In genomic region chr4:137857116-137857515, GRCm38 (mm10) we compare ENCODE assay signal across 8 mouse cellular contexts. TPM values are rescaled to one million over a fixed set of nuclear protein-coding genes. Genes with fewer than 3 reads are reported as not detected.
DNase-seq lines count a peak whose midpoint lies in the region; ATAC-seq and TF ChIP-seq lines count a peak whose summit lies in the region.
"Had no signal": no experiment of that assay in that cellular context is flagged by ENCODE, and none has a peak within 500 bp of the region (broad histone marks: within the 10 kb centered on the region; RNA-seq: fewer than 3 reads in every experiment).

No protein-coding gene starts in this region.

- peak; percentile 77 for TF ChIP-seq RAD21 in MEL (IDR thresholded peaks at IDR 0.05; ENCODE audit: low read depth, low read length)

- no peak overlapping the region for H3K27ac ChIP-seq in kidney, postnatal 0 days
- H3K27ac ChIP-seq in kidney, embryonic 16.5 days (ENCODE audit: low read length): no peak overlapping the region
- H3K27ac ChIP-seq in MEL (ENCODE audit: control insufficient read depth, low read depth, low read length): no peak overlapping the region
- no peak overlapping the region for H3K27ac ChIP-seq in lung, embryonic 14.5 days (ENCODE audit: low read depth)
- H3K27ac ChIP-seq: heart, embryonic 13.5 days had no signal

- TF ChIP-seq EP300 in MEL (IDR thresholded peaks at IDR 0.05; ENCODE audit: low read depth in 1 of 2, low read length in 2 of 2): no peak

- TF ChIP-seq CTCF in kidney, postnatal 0 days (IDR thresholded peaks at IDR 0.05; ENCODE audit: low read depth): peak; percentile 70
- TF ChIP-seq CTCF in MEL (IDR thresholded peaks at IDR 0.05 in 2 of 3, conservative IDR thresholded peaks at IDR 0.05 in 1 of 3; ENCODE audit: control insufficient read depth in 1 of 3, insufficient read depth in 1 of 3, low read depth in 2 of 3, low read length in 3 of 3, poor library complexity in 1 of 3, severe bottlenecking in 1 of 3): peak; percentile 86 to 96 (median 93)
- peak; percentile 58; the same call in 1 of the 2 replicates for TF ChIP-seq CTCF in brain, embryonic 14.5 days (IDR thresholded peaks at IDR 0.05; ENCODE audit: borderline replicate concordance, extremely low read depth, insufficient read depth, insufficient read length)
- peak; percentile 70 for TF ChIP-seq CTCF in lung, embryonic 14.5 days (IDR thresholded peaks at IDR 0.05; ENCODE audit: low read depth)

- H3K4me3 ChIP-seq in kidney, postnatal 0 days (replicated peaks; ENCODE audit: low read depth, low read length): no peak overlapping the region
- no peak overlapping the region for H3K4me3 ChIP-seq in kidney, embryonic 16.5 days (ENCODE audit: low read length)
- H3K4me3 ChIP-seq in MEL (ENCODE audit: control insufficient read depth in 1 of 2, insufficient read depth in 1 of 2, low read depth in 2 of 2, low read length in 2 of 2): no peak overlapping the region
- no peak overlapping the region for H3K4me3 ChIP-seq in lung, embryonic 14.5 days (ENCODE audit: low read depth, low read length)
- H3K4me3 ChIP-seq: heart, embryonic 13.5 days had no signal

- no peak for TF ChIP-seq POLR2A in MEL (IDR thresholded peaks at IDR 0.05; ENCODE audit: control insufficient read depth in 1 of 2, insufficient read depth in 1 of 2, low read depth in 1 of 2, low read length in 2 of 2, poor library complexity in 1 of 2)
- no peak for TF ChIP-seq POLR2A in brain, embryonic 14.5 days (IDR thresholded peaks at IDR 0.05; ENCODE audit: borderline replicate concordance, extremely low read depth, insufficient read depth, insufficient read length, poor library complexity, severe bottlenecking)

- 0 out of 2 replicates have a peak, but pooled peaks cover 3% of the 10 kb centered on the region for H3K4me1 ChIP-seq in kidney, postnatal 0 days (replicated peaks; ENCODE audit: insufficient read depth, low read length)
- peaks cover 15% of the 10 kb centered on the region; the same call in 1 of the 2 replicates for H3K4me1 ChIP-seq in kidney, embryonic 16.5 days (ENCODE audit: insufficient read depth, low read length)
- peaks cover 0 to 8% of the 10 kb centered on the region in 2 experiments; a peak in 1 of 4 replicates for H3K4me1 ChIP-seq in MEL (ENCODE audit: control insufficient read depth in 1 of 2, insufficient read depth in 2 of 2, low read length in 2 of 2)
- 0 out of 2 replicates have a peak, but pooled peaks cover 2% of the 10 kb centered on the region for H3K4me1 ChIP-seq in lung, embryonic 14.5 days (ENCODE audit: insufficient read depth)

- DNase-seq in kidney, postnatal 0 days (ENCODE audit: low spot score): peak; percentile 49
- peak; percentile 87 for DNase-seq in MEL (ENCODE audit: low read depth, low spot score)
- peak; percentile 33 for DNase-seq in brain, embryonic 14.5 days (ENCODE audit: low read depth)
- peak; percentile 66 for DNase-seq in lung, embryonic 14.5 days
- DNase-seq in testis, postnatal 10 days (ENCODE audit: low spot score): peak; percentile 76
- no peak for DNase-seq in cerebellum, adult 9-11 months

- H3K9ac ChIP-seq in kidney, postnatal 0 days (ENCODE audit: low read depth, low read length): no peak overlapping the region
- no peak overlapping the region for H3K9ac ChIP-seq in kidney, embryonic 16.5 days (replicated peaks; ENCODE audit: low read length)
- H3K9ac ChIP-seq in MEL (ENCODE audit: control insufficient read depth, low read depth, low read length, poor library complexity, severe bottlenecking): no peak overlapping the region
- H3K9ac ChIP-seq in lung, embryonic 14.5 days: no peak overlapping the region
- H3K9ac ChIP-seq: heart, embryonic 13.5 days had no signal

- no peaks in the 10 kb centered on the region for H3K27me3 ChIP-seq in kidney, postnatal 0 days (ENCODE audit: insufficient read depth, low read length)
- H3K27me3 ChIP-seq in kidney, embryonic 16.5 days (ENCODE audit: insufficient read depth, low read length): no peaks in the 10 kb centered on the region
- H3K27me3 ChIP-seq in MEL (ENCODE audit: control insufficient read depth in 1 of 2, insufficient read depth in 2 of 2, low read length in 2 of 2): no peaks in the 10 kb centered on the region
- no peaks in the 10 kb centered on the region for H3K27me3 ChIP-seq in lung, embryonic 14.5 days (ENCODE audit: insufficient read depth, low read length)
- H3K27me3 ChIP-seq: heart, embryonic 13.5 days had no signal

- no peak for ATAC-seq in kidney, postnatal 0 days (replicated peaks; ENCODE audit: low FRiP score, low read depth)
- no peak for ATAC-seq in kidney, embryonic 16.5 days (ENCODE audit: low FRiP score, low TSS enrichment)
- no peak for ATAC-seq in lung, embryonic 14.5 days (ENCODE audit: insufficient read depth)

- H3K79me2 ChIP-seq in MEL (ENCODE audit: control insufficient read depth, insufficient read depth, low read length, poor library complexity): no peaks in the 10 kb centered on the region

- WGBS in kidney, postnatal 0 days: 33% methylated on average over 7 of the region's 7 CpGs
- WGBS in kidney, embryonic 16.5 days: 30% methylated on average over 7 of the region's 7 CpGs
- WGBS in lung, embryonic 14.5 days: 25% methylated on average over 7 of the region's 7 CpGs

- no peaks in the 10 kb centered on the region for H3K9me3 ChIP-seq in kidney, postnatal 0 days (replicated peaks; ENCODE audit: low read length)
- no peaks in the 10 kb centered on the region for H3K9me3 ChIP-seq in kidney, embryonic 16.5 days (ENCODE audit: low read length)
- H3K9me3 ChIP-seq in MEL (replicated peaks; ENCODE audit: insufficient read depth, low read length): no peaks in the 10 kb centered on the region
- no peaks in the 10 kb centered on the region for H3K9me3 ChIP-seq in lung, embryonic 14.5 days (ENCODE audit: low read depth, low read length)
- H3K9me3 ChIP-seq: heart, embryonic 13.5 days had no signal

- no peak overlapping the region for H3K4me2 ChIP-seq in kidney, postnatal 0 days (ENCODE audit: low read length)
- no peak overlapping the region for H3K4me2 ChIP-seq in kidney, embryonic 16.5 days (replicated peaks; ENCODE audit: low read depth, low read length)
- H3K4me2 ChIP-seq in lung, embryonic 14.5 days: no peak overlapping the region
- H3K4me2 ChIP-seq: heart, embryonic 13.5 days had no signal

- no peaks in the 10 kb centered on the region for H3K36me3 ChIP-seq in kidney, postnatal 0 days (ENCODE audit: insufficient read depth, low read length)
- no peaks in the 10 kb centered on the region for H3K36me3 ChIP-seq in kidney, embryonic 16.5 days (ENCODE audit: insufficient read depth, low read length)
- no peaks in the 10 kb centered on the region for H3K36me3 ChIP-seq in MEL (ENCODE audit: control insufficient read depth in 1 of 2, insufficient read depth in 2 of 2, low read length in 2 of 2)
- H3K36me3 ChIP-seq in lung, embryonic 14.5 days (ENCODE audit: insufficient read depth): no peaks in the 10 kb centered on the region

TF ChIP-seq in MEL, 35 proteins besides CTCF, POLR2A, EP300 and RAD21:
- TF ChIP-seq SMC3 (IDR thresholded peaks at IDR 0.05; ENCODE audit: low read depth, low read length) (peak; percentile 88), USF1 (IDR thresholded peaks at IDR 0.05; ENCODE audit: low read depth, low read length) (no peak), SIN3A (IDR thresholded peaks at IDR 0.05; ENCODE audit: low read length) (no peak), ETS1 (IDR thresholded peaks at IDR 0.05; ENCODE audit: low read depth, low read length) (no peak), ZNF384 (IDR thresholded peaks at IDR 0.05; ENCODE audit: low read depth, low read length) (no peak), ZC3H11A (IDR thresholded peaks at IDR 0.05; ENCODE audit: low read depth, low read length) (peak; percentile 57; the same call in 1 of the 2 replicates)

RNA-seq across cellular contexts. Expression of gene Ece1, which starts 4.9 kb away (rescaled TPM):
- 36.1 and 40.8 TPM in 2 replicates for polyA plus RNA-seq in kidney, postnatal 0 days (2015; fragmentation: Nextera tagmentation; extraction: Ambion mirVana)
- 55.5 and 72.3 TPM in 2 replicates for polyA plus RNA-seq in kidney, embryonic 16.5 days (2015; fragmentation: Nextera tagmentation; extraction: Ambion mirVana)
- total RNA-seq in MEL (2012; rRNA removed): 20.5 and 43.8 TPM in 2 replicates
- polyA plus RNA-seq in MEL (2012; ENCODE audit: insufficient read depth in 1 of 2, insufficient read length in 2 of 2, low read depth in 1 of 2, low replicate concordance in 2 of 2, missing spikeins in 1 of 2): 10 to 100 TPM in 1 of 2 experiments, not detected in 1; 25.3 TPM
- 6.5 and 15.8 TPM in 2 replicates for polyA plus RNA-seq in brain, embryonic 14.5 days (2012; rRNA removed)
- 59.3 and 71.2 TPM in 2 replicates for polyA plus RNA-seq in lung, embryonic 14.5 days (2014; fragmentation: Nextera tagmentation; extraction: Ambion mirVana)
